Comparison of ENCODE assay signal across 9 mouse cellular contexts in the genomic region with DNA sequence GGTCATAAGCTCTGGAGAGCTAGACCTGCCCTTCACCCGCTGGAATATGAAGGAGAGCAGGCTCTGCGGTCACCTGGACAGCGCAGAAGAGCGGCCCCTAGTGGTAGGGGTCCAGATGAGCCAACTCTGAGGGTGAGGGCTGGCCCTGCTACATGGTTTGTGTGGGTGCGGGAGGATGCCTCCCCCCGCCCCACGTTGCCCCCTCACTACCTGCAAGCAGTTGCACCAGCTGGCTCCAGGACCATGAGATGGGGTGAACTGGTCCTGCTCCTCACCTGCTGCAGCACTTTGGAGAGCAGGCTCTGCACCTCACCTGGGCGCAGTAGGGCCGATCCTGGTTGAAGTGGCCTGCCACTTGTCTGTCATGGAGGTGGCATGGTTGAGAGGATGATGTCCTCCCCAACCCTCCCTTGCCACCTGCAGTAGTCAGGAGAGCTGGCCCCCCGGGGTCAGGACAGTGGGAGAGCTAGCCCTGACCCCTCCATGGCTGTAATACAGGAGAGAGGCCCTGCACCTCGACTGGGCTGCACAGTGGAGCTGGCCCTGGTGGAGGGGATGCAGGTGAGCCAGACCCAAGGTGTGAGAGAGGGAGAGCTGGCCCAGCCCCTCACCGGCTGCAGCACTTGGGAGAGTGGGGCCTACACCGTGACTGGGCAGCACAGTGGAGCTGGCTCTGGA. TPM values are rescaled to one million over a fixed set of nuclear protein-coding genes. Genes with fewer than 3 reads are reported as not detected.
A peak's percentile ranks its signal among the peaks of the same experiment; 100 is the strongest.
DNase-seq lines count a peak whose midpoint lies in the region; ATAC-seq and TF ChIP-seq lines count a peak whose summit lies in the region.
"Had no signal": no experiment of that assay in that cellular context is flagged by ENCODE, and none has a peak within 500 bp of the region (broad histone marks: within the 10 kb centered on the region; RNA-seq: fewer than 3 reads in every experiment).

No protein-coding gene starts in this region.

- H3K27ac ChIP-seq in cerebellum, adult 2 months (ENCODE audit: insufficient read depth, low read length) = peak overlapping the region; percentile 60
- no peak overlapping the region for H3K27ac ChIP-seq in embryonic facial prominence, embryonic 14.5 days (replicated peaks; ENCODE audit: low read depth, low read length)
- H3K27ac ChIP-seq in liver, embryonic 16.5 days (ENCODE audit: low read length) = no peak overlapping the region
- H3K27ac ChIP-seq: neural tube, embryonic 13.5 days had no signal

- peaks cover 34% of the 10 kb centered on the region for H3K4me1 ChIP-seq in cerebellum, adult 2 months (ENCODE audit: control insufficient read depth, insufficient read depth, low read length)
- no peaks in the 10 kb centered on the region for H3K4me1 ChIP-seq in embryonic facial prominence, embryonic 14.5 days (ENCODE audit: control insufficient read depth, insufficient read depth, low read length)
- H3K4me1 ChIP-seq in liver, embryonic 16.5 days (ENCODE audit: control insufficient read depth, low read depth, low read length) = no peaks in the 10 kb centered on the region
- H3K4me1 ChIP-seq: neural tube, embryonic 13.5 days had no signal

- POLR2A ChIA-PET in Patski (lab: Charles Lee) = no interaction called here

- peak overlapping the region; percentile 26; the same call in 1 of the 2 replicates for H3K4me2 ChIP-seq in embryonic facial prominence, embryonic 14.5 days (ENCODE audit: low read depth, low read length)
- H3K4me2 ChIP-seq in liver, embryonic 16.5 days (ENCODE audit: low read depth, low read length) = no peak overlapping the region
- H3K4me2 ChIP-seq: neural tube, embryonic 13.5 days had no signal

- intact Hi-C loops in left cerebral cortex, postnatal 25 days (cut with DNase I) = loop anchor here (5.0 kb wide), 1 partner anchor 43 kb away; no protein-coding TSS in a partner anchor

- no peak for TF ChIP-seq POLR2A in cerebellum, adult 2 months (IDR thresholded peaks at IDR 0.05; ENCODE audit: borderline replicate concordance, insufficient read depth, low read length)

- no peaks in the 10 kb centered on the region for H3K9me3 ChIP-seq in embryonic facial prominence, embryonic 14.5 days (ENCODE audit: control insufficient read depth, low read length)
- no peaks in the 10 kb centered on the region for H3K9me3 ChIP-seq in liver, embryonic 16.5 days (replicated peaks; ENCODE audit: control insufficient read depth, low read length)
- H3K9me3 ChIP-seq: neural tube, embryonic 13.5 days had no signal

- no peak overlapping the region for H3K4me3 ChIP-seq in cerebellum, adult 2 months (replicated peaks; ENCODE audit: insufficient read depth, low read depth, low read length)
- H3K4me3 ChIP-seq in embryonic facial prominence, embryonic 14.5 days (ENCODE audit: low read depth, low read length) = no peak overlapping the region
- H3K4me3 ChIP-seq in liver, embryonic 16.5 days (ENCODE audit: low read depth, low read length) = no peak overlapping the region
- H3K4me3 ChIP-seq: neural tube, embryonic 13.5 days had no signal

- 58% methylated on average over 13 of the region's 13 CpGs for WGBS in cerebellum, adult 2 months
- WGBS in embryonic facial prominence, embryonic 14.5 days = 75% methylated on average over 7 of the region's 13 CpGs
- 40% methylated on average over 13 of the region's 13 CpGs for WGBS in liver, embryonic 16.5 days (ENCODE audit: insufficient replicate concordance)

- TF ChIP-seq CTCF in cerebellum, adult 2 months (IDR thresholded peaks at IDR 0.05; ENCODE audit: borderline replicate concordance, insufficient read depth, low read depth, low read length) = peak; percentile 67; the same call in 1 of the 2 replicates
- TF ChIP-seq CTCF in Patski (IDR thresholded peaks at IDR 0.05) = peak; percentile 45

- peak; percentile 44 to 52 for DNase-seq in cerebellum, adult 2 months
- no peak for DNase-seq in cerebellum, adult 9-10 months
- no peak for DNase-seq in Patski (ENCODE audit: low read depth, low spot score)
- DNase-seq in embryonic facial prominence, embryonic 14.5 days (ENCODE audit: low spot score) = peak; percentile 33
- DNase-seq in induced T-regulatory cell, adult 2 months (ENCODE audit: low read depth) = peak; percentile 48
- DNase-seq in splenic B cell, adult 2 months (ENCODE audit: low read depth, low spot score) = peak; percentile 48
- DNase-seq in left cerebral cortex, postnatal 25 days (ENCODE audit: low spot score in 2 of 2) = no peak

- CTCF ChIA-PET in Patski (lab: Charles Lee) = interaction anchor here (1.6 kb wide), 1 partner anchor 12 kb away, joined by 5 read pairs; no protein-coding TSS in a partner anchor

- in situ Hi-C loops in Patski (cut with MboI; ENCODE audit: low pct_unique_long_range_greater_than_20kb) = no loop called here

- H3K36me3 ChIP-seq in embryonic facial prominence, embryonic 14.5 days (ENCODE audit: control insufficient read depth, insufficient read depth, low read length) = no peaks in the 10 kb centered on the region
- no peaks in the 10 kb centered on the region for H3K36me3 ChIP-seq in liver, embryonic 16.5 days (ENCODE audit: control insufficient read depth, insufficient read depth)
- no peaks in the 10 kb centered on the region for H3K36me3 ChIP-seq in splenic B cell, adult 2 months (ENCODE audit: control insufficient read depth, insufficient read depth, low read length, poor library complexity, severe bottlenecking)
- H3K36me3 ChIP-seq: neural tube, embryonic 13.5 days had no signal

- H3K9ac ChIP-seq in embryonic facial prominence, embryonic 14.5 days (ENCODE audit: low read depth, low read length) = no peak overlapping the region
- H3K9ac ChIP-seq in liver, embryonic 16.5 days (ENCODE audit: low read depth, low read length) = no peak overlapping the region
- H3K9ac ChIP-seq: neural tube, embryonic 13.5 days had no signal

- ATAC-seq in Patski = no peak
- ATAC-seq in embryonic facial prominence, embryonic 14.5 days (ENCODE audit: low read depth) = peak; percentile 33; the same call in 1 of the 2 replicates
- ATAC-seq in liver, embryonic 16.5 days (ENCODE audit: low read depth) = 0 out of 2 replicates have a peak, but pooled peaks have one; percentile 24

- H3K27me3 ChIP-seq in cerebellum, adult 2 months (ENCODE audit: control insufficient read depth, insufficient read depth, low read length) = no peaks in the 10 kb centered on the region
- no peaks in the 10 kb centered on the region for H3K27me3 ChIP-seq in Patski
- no peaks in the 10 kb centered on the region for H3K27me3 ChIP-seq in embryonic facial prominence, embryonic 14.5 days (replicated peaks; ENCODE audit: control insufficient read depth, insufficient read depth, low read length)
- H3K27me3 ChIP-seq in liver, embryonic 16.5 days (ENCODE audit: control insufficient read depth, insufficient read depth, low read depth, low read length) = no peaks in the 10 kb centered on the region
- H3K27me3 ChIP-seq in splenic B cell, adult 2 months (ENCODE audit: control insufficient read depth, insufficient read depth, low read length, poor library complexity, severe bottlenecking) = no peaks in the 10 kb centered on the region

RNA-seq across cellular contexts. Expression of a gene that starts 29.1 kb away (rescaled TPM):
- polyA plus RNA-seq in cerebellum, adult 2 months (2012; rRNA removed) = 71.3 and 81.7 TPM in 2 replicates
- polyA plus RNA-seq in Patski (2021) = 0.15 TPM
- polyA plus RNA-seq in embryonic facial prominence, embryonic 14.5 days (2014; fragmentation: Nextera tagmentation; extraction: Ambion mirVana) = 0.93 and 1.3 TPM in 2 replicates
- polyA plus RNA-seq in liver, embryonic 16.5 days (2015; fragmentation: Nextera tagmentation; extraction: Ambion mirVana) = 0.09 and 0.12 TPM in 2 replicates
- total RNA-seq in left cerebral cortex, postnatal 25 days (2021) = 100 to 1,000 TPM; 133 TPM

Comparison
In these comparisons a context has a peak if more than half of its experiments do, and no peak if none do; other contexts are left out.
1. DNase-seq: peak in cerebellum, adult 2 months (2 of 2), embryonic facial prominence, embryonic 14.5 days (single experiment), induced T-regulatory cell, adult 2 months (single experiment) and splenic B cell, adult 2 months (single experiment); none in cerebellum, adult 9-10 months (single experiment), Patski (single experiment) and left cerebral cortex, postnatal 25 days (0 of 2).
2. RNA of a gene that starts 29.1 kb away (polyA plus RNA-seq): 71.3 to 81.7 TPM in cerebellum, adult 2 months; 0.93 to 1.3 TPM in embryonic facial prominence, embryonic 14.5 days, 0.15 TPM in Patski (single experiment) and 0.09 to 0.12 TPM in liver, embryonic 16.5 days; every median in the first group is over 10 times any median in the second.